ENCODE assay signal across 14 mouse cellular contexts in genomic region chr4:134997461-134998434, GRCm38 (mm10).
DNase-seq lines count a peak whose midpoint lies in the region; ATAC-seq lines count a peak whose summit lies in the region.
"Had no signal": no experiment of that assay in that cellular context is flagged by ENCODE, and none has a peak within 500 bp of the region (broad histone marks: within the 10 kb centered on the region; RNA-seq: fewer than 3 reads in every experiment).

No protein-coding gene starts in this region.

- peaks cover 7% of the 10 kb centered on the region for H3K4me1 ChIP-seq in intestine, embryonic 15.5 days (replicated peaks)
- H3K4me1 ChIP-seq in embryonic facial prominence, embryonic 10.5 days = peaks cover 35% of the 10 kb centered on the region

- H3K9me3 ChIP-seq in intestine, embryonic 15.5 days = no peaks in the 10 kb centered on the region
- no peaks in the 10 kb centered on the region for H3K9me3 ChIP-seq in embryonic facial prominence, embryonic 10.5 days
- H3K9me3 ChIP-seq: forebrain, embryonic 10.5 days; limb, embryonic 10.5 days had no signal

- WGBS in intestine, embryonic 15.5 days = 87% methylated on average over 26 of the region's 26 CpGs
- WGBS in embryonic facial prominence, embryonic 10.5 days = 89% methylated on average over 26 of the region's 26 CpGs

- H3K27ac ChIP-seq in intestine, embryonic 15.5 days = no peak overlapping the region
- no peak overlapping the region for H3K27ac ChIP-seq in embryonic facial prominence, embryonic 10.5 days (replicated peaks)
- H3K27ac ChIP-seq: forebrain, embryonic 10.5 days; heart, adult 2 months; limb, embryonic 10.5 days; stomach, postnatal 0 days had no signal

- ATAC-seq in intestine, embryonic 15.5 days = no peak
- ATAC-seq: intestine, postnatal 0 days had no signal

- intact Hi-C loops in gastrocnemius, postnatal 36 days (cut with DNase I) = no loop called here

- peak; percentile 60 for DNase-seq in gastrocnemius, adult 18-20 months (ENCODE audit: low spot score)
- DNase-seq in gastrocnemius, postnatal 4 days (ENCODE audit: low spot score in 2 of 2) = no peak
- DNase-seq in adrenal gland, adult 18-20 months (ENCODE audit: low spot score in 2 of 2) = peak; percentile 23 to 25
- peak; percentile 35 to 45 for DNase-seq in gastrocnemius, postnatal 36 days
- DNase-seq in thymus, postnatal 10 days (ENCODE audit: low spot score in 2 of 2) = peak; percentile 13 to 18
- no peak for DNase-seq in urinary bladder, adult 18-20 months (ENCODE audit: low spot score in 2 of 2)
- no peak for DNase-seq in embryonic facial prominence, embryonic 10.5 days (ENCODE audit: low spot score)
- DNase-seq: right cerebral cortex, postnatal 4 days had no signal

- no peak overlapping the region for H3K4me3 ChIP-seq in intestine, embryonic 15.5 days (replicated peaks)
- no peak overlapping the region for H3K4me3 ChIP-seq in embryonic facial prominence, embryonic 10.5 days
- H3K4me3 ChIP-seq: forebrain, embryonic 10.5 days; heart, adult 2 months; limb, embryonic 10.5 days had no signal

- H3K9ac ChIP-seq in intestine, embryonic 15.5 days = no peak overlapping the region

- no peaks in the 10 kb centered on the region for H3K36me3 ChIP-seq in intestine, embryonic 15.5 days
- no peaks in the 10 kb centered on the region for H3K36me3 ChIP-seq in embryonic facial prominence, embryonic 10.5 days (replicated peaks)
- H3K36me3 ChIP-seq: forebrain, embryonic 10.5 days; limb, embryonic 10.5 days had no signal

- H3K4me2 ChIP-seq in intestine, embryonic 15.5 days (replicated peaks) = no peak overlapping the region

- peaks cover 4% of the 10 kb centered on the region; the same call in 1 of the 2 replicates for H3K27me3 ChIP-seq in intestine, embryonic 15.5 days (replicated peaks)
- peaks cover 15% of the 10 kb centered on the region for H3K27me3 ChIP-seq in embryonic facial prominence, embryonic 10.5 days (replicated peaks; ENCODE audit: low read depth, poor library complexity, severe bottlenecking)

Comparison
In these comparisons a context has a peak if more than half of its experiments do, and no peak if none do; other contexts are left out.
1. DNase-seq: peak in gastrocnemius, adult 18-20 months (single experiment), adrenal gland, adult 18-20 months (2 of 2), gastrocnemius, postnatal 36 days (2 of 2) and thymus, postnatal 10 days (2 of 2); none in gastrocnemius, postnatal 4 days (0 of 2), urinary bladder, adult 18-20 months (0 of 2) and embryonic facial prominence, embryonic 10.5 days (single experiment).